Mouse (Mus musculus): Measurements from ENCODE around the gene Gm38100. TPM values are rescaled to one million over a fixed set of nuclear protein-coding genes. Genes with fewer than 3 reads are reported as not detected.

Gm38100 gene
- polyA plus RNA-seq, 1 experiment from 2014 or later = 0.11 TPM

DNA sequence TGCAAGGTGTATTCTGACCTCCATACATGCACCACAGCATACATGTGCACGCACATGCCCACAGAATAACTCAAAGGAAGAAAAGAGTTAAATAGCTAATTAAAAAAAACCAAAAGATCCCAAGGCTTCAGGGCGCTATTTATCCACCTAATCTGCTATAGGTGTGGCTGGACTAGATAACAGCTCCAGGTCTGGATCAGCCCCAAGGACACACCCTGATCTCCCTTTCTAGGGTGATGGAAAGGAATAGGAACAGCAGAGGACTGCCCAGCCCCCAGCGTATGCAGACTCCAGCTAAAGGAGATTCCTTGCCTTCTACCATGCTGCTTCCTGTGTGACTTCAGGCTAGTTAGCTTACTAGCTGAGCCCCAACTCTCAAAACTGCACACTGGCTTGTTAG, 8.1 kb upstream of the Gm38100 start:
- Histone ChIP-seq H3K4me1 (ENCODE audit: control insufficient read depth, insufficient read depth, low read length) (no peaks in the 10 kb centered on the region), H3K4me3 (ENCODE audit: low read depth, low read length) (no peak overlapping the region), H3K9ac (replicated peaks; ENCODE audit: low read length) (no peak overlapping the region), H3K4me2 (ENCODE audit: low read depth, low read length) (no peak overlapping the region), H3K27ac (replicated peaks; ENCODE audit: low read depth, low read length) (no peak overlapping the region), H3K36me3 (replicated peaks; ENCODE audit: control insufficient read depth, insufficient read depth, low read depth, low read length) (peaks cover 4% of the 10 kb centered on the region; the same call in 1 of the 2 replicates), H3K27me3 (ENCODE audit: control insufficient read depth, insufficient read depth, low read length) (no peaks in the 10 kb centered on the region), H3K9me3 (replicated peaks; ENCODE audit: control insufficient read depth, low read length) (no peaks in the 10 kb centered on the region)
- ATAC-seq (replicated peaks; ENCODE audit: insufficient number of reproducible peaks, low FRiP score, low TSS enrichment, low read depth) (no peak), DNase-seq (ENCODE audit: low spot score) (no peak)
- WGBS = 91% methylated on average over 3 of the region's 3 CpGs

DNA sequence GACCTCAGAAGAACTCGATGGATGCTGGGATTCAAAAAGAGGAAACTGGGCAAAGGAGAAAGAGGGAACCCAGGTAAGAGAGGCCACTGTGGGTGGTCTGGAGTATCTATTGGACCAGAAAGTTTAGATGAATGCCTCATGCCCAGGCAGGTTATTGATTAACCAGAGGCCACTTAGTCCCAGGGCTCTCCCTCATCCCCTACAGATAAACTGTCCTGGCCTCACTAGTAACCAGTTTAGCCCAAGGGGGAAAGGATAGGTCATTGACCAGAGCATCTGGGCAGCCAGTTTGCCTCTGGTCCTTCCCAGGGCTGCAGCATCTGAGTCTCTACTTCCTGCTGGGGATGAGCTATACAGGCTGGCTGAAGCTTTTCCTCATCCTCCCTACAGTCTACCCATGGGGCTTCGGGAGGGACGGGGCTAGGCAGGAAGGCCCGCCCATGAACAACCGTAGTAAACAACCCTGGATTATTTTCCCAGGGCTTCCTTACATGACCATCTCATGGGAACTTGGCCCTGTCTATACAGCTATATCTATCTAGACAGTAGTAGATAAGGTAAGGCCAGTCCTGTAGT, 6.3 kb upstream of the Gm38100 start:
- ATAC-seq (replicated peaks; ENCODE audit: insufficient number of reproducible peaks, low FRiP score, low TSS enrichment, low read depth) (no peak), DNase-seq (ENCODE audit: low spot score) (no peak)
- H3K4me1 ChIP-seq (ENCODE audit: control insufficient read depth, insufficient read depth, low read length) = no peaks in the 10 kb centered on the region
- H3K27me3 ChIP-seq (ENCODE audit: control insufficient read depth, insufficient read depth, low read length) = no peaks in the 10 kb centered on the region
- 0 out of 2 replicates have a peak, but pooled peaks cover 1% of the 10 kb centered on the region for H3K36me3 ChIP-seq (replicated peaks; ENCODE audit: control insufficient read depth, insufficient read depth, low read depth, low read length)
- no peak overlapping the region for H3K9ac ChIP-seq (replicated peaks; ENCODE audit: low read length)
- H3K9me3 ChIP-seq (replicated peaks; ENCODE audit: control insufficient read depth, low read length) = no peaks in the 10 kb centered on the region
- no peak overlapping the region for H3K4me3 ChIP-seq (ENCODE audit: low read depth, low read length)
- H3K4me2 ChIP-seq (ENCODE audit: low read depth, low read length) = no peak overlapping the region
- no peak overlapping the region for H3K27ac ChIP-seq (replicated peaks; ENCODE audit: low read depth, low read length)
- WGBS = 82% methylated on average over 5 of the region's 5 CpGs

DNA sequence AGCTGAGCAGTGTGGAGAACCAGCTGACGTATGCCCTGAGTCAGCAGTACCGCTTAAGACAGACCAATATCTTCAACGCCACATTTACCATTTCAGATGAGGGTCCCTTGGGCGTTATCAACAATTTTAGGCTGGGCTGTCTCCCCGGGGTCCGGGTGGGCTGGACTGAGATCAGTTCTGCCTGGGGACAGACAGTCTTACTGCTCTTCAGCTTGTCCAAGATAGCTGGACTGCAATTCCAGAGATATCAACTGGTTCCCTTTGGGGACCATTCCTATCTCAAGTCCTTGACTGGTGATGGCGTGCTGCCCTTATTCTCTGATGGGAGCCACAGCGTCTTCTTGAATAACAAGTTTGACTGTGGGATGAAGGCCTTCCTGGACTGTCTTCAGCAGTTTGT, 962 bp downstream of the Gm38100 start:
- ATAC-seq (replicated peaks; ENCODE audit: insufficient number of reproducible peaks, low FRiP score, low TSS enrichment, low read depth) (no peak), DNase-seq (ENCODE audit: low spot score) (no peak)
- H3K4me1 ChIP-seq (ENCODE audit: control insufficient read depth, insufficient read depth, low read length) = no peaks in the 10 kb centered on the region
- no peak overlapping the region for H3K9ac ChIP-seq (replicated peaks; ENCODE audit: low read length)
- H3K4me2 ChIP-seq (ENCODE audit: low read depth, low read length) = no peak overlapping the region
- no peaks in the 10 kb centered on the region for H3K36me3 ChIP-seq (replicated peaks; ENCODE audit: control insufficient read depth, insufficient read depth, low read depth, low read length)
- no peak overlapping the region for H3K4me3 ChIP-seq (ENCODE audit: low read depth, low read length)
- no peaks in the 10 kb centered on the region for H3K9me3 ChIP-seq (replicated peaks; ENCODE audit: control insufficient read depth, low read length)
- no peaks in the 10 kb centered on the region for H3K27me3 ChIP-seq (ENCODE audit: control insufficient read depth, insufficient read depth, low read length)
- WGBS = 90% methylated on average over 8 of the region's 8 CpGs
- H3K27ac ChIP-seq (replicated peaks; ENCODE audit: low read depth, low read length) = no peak overlapping the region

DNA sequence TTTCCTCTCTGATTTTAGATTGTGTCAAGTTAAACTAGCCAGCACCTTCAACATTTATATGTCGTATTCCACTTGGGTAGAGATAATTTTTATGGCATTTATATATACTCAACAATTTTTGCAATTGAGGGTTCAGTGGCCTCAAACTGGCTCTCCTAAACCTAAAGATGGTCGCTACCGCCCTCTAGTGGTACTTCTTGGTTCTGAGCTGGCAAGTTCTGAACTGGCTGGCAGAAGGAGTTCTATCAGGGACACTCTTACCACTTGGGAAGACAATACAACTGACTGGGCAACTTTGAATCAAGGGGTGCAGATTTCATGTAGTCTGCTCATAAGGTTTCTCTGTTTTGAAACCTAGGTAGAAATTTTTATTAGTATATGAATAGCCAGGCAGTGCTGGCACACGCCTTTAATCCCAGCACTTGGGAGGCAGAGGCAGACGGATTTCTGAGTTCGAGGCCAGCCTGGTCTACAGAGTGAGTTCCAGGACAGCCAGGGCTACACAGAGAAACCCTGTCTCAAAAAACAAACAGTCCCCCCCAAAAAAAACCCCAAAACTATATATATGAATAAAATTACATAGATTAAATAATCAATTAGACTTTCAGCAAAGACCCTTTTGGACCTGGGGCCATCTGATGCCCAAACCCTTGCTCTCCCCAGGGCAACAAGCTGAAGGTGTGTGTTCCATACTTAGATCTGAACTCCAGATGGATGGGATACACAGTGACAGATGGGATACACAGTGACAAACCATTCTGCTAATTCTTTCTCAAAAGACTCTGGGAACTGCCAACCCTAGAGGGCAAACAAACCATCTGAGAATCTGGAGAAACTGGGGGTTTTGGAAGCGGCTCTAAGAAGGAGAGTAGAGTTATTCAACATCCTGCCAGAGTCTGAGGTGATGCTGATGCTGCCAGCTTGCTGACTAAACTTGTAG, 4.0 kb downstream of the Gm38100 start:
- H3K9me3 ChIP-seq (replicated peaks; ENCODE audit: control insufficient read depth, low read length) = no peaks in the 10 kb centered on the region

DNA sequence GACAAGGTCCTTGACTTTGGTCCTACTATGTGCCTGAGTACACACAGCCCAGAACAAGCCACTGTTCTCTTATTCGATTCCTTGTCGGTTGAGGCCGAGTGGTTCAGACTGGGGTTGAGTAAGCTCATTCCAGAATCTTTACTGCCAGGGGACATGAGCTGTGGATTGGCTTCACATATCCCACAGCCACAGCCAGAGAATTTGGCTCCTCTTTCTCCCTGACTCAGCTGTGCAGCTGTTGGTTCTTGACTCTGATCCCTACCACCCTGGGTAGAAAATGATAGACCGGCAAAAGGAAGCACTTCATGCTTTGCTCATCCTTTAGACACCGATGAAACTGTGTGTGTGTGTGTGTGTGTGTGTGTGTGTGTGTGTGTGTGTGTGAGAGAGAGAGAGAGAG, 11.3 kb downstream of the Gm38100 start:
- H3K9me3 ChIP-seq (replicated peaks; ENCODE audit: control insufficient read depth, low read length) = no peaks in the 10 kb centered on the region
- WGBS = 87% methylated on average over 5 of the region's 5 CpGs
- H3K4me1 ChIP-seq (ENCODE audit: control insufficient read depth, insufficient read depth, low read length) = no peaks in the 10 kb centered on the region
- no peak overlapping the region for H3K4me3 ChIP-seq (ENCODE audit: low read depth, low read length)
- no peak for DNase-seq (ENCODE audit: low spot score)
- H3K27ac ChIP-seq (replicated peaks; ENCODE audit: low read depth, low read length) = no peak overlapping the region
- no peak overlapping the region for H3K4me2 ChIP-seq (ENCODE audit: low read depth, low read length)
- no peak overlapping the region for H3K9ac ChIP-seq (replicated peaks; ENCODE audit: low read length)
- no peaks in the 10 kb centered on the region for H3K27me3 ChIP-seq (ENCODE audit: control insufficient read depth, insufficient read depth, low read length)
- no peaks in the 10 kb centered on the region for H3K36me3 ChIP-seq (replicated peaks; ENCODE audit: control insufficient read depth, insufficient read depth, low read depth, low read length)
- no peak for ATAC-seq (replicated peaks; ENCODE audit: insufficient number of reproducible peaks, low FRiP score, low TSS enrichment, low read depth)

More for the DNA sequence above, 4.0 kb downstream of the Gm38100 start:
- Histone ChIP-seq H3K9ac (replicated peaks; ENCODE audit: low read length) (no peak overlapping the region), H3K27ac (replicated peaks; ENCODE audit: low read depth, low read length) (no peak overlapping the region), H3K4me3 (ENCODE audit: low read depth, low read length) (no peak overlapping the region), H3K27me3 (ENCODE audit: control insufficient read depth, insufficient read depth, low read length) (no peaks in the 10 kb centered on the region), H3K4me1 (ENCODE audit: control insufficient read depth, insufficient read depth, low read length) (no peaks in the 10 kb centered on the region), H3K4me2 (ENCODE audit: low read depth, low read length) (no peak overlapping the region), H3K36me3 (replicated peaks; ENCODE audit: control insufficient read depth, insufficient read depth, low read depth, low read length) (no peaks in the 10 kb centered on the region)
- WGBS = 56% methylated on average over 7 of the region's 7 CpGs
- ATAC-seq (replicated peaks; ENCODE audit: insufficient number of reproducible peaks, low FRiP score, low TSS enrichment, low read depth) (no peak), DNase-seq (ENCODE audit: low spot score) (peak; percentile 82)

DNA sequence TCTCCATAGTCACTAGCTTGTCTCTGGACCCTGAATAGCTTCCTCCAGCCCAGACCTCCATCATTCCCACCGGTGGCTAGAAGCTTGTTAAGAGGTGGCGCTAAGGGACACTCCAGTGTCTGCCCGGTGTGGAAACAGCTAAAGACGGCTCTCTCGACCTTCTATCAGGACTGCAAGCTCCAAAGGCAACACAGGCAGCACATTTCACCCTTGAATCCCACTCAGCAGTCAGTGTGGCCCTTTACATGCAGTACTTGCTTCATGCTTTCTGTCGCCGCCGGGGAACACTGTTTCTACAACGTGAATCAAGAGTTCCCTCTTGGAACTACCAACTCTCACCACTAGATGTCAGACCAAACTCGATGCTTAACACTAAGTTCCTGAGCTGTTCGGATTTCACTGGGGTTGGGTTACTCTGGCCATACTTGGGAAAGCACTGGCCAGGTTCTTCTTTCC, 16.2 kb downstream of the Gm38100 start:
- Histone ChIP-seq H3K27ac (replicated peaks; ENCODE audit: low read depth, low read length) (no peak overlapping the region), H3K4me1 (ENCODE audit: control insufficient read depth, insufficient read depth, low read length) (no peaks in the 10 kb centered on the region), H3K9ac (replicated peaks; ENCODE audit: low read length) (0 out of 2 replicates have a peak overlapping the region, but pooled peaks have one; percentile 28), H3K27me3 (ENCODE audit: control insufficient read depth, insufficient read depth, low read length) (no peaks in the 10 kb centered on the region), H3K4me2 (ENCODE audit: low read depth, low read length) (0 out of 2 replicates have a peak overlapping the region, but pooled peaks have one; percentile 21), H3K4me3 (ENCODE audit: low read depth, low read length) (no peak overlapping the region), H3K36me3 (replicated peaks; ENCODE audit: control insufficient read depth, insufficient read depth, low read depth, low read length) (no peaks in the 10 kb centered on the region), H3K9me3 (replicated peaks; ENCODE audit: control insufficient read depth, low read length) (no peaks in the 10 kb centered on the region)
- DNase-seq (ENCODE audit: low spot score) = peak; percentile 94
- peak; percentile 71 for ATAC-seq (replicated peaks; ENCODE audit: insufficient number of reproducible peaks, low FRiP score, low TSS enrichment, low read depth)
- WGBS = 12% methylated on average over 11 of the region's 11 CpGs

DNA sequence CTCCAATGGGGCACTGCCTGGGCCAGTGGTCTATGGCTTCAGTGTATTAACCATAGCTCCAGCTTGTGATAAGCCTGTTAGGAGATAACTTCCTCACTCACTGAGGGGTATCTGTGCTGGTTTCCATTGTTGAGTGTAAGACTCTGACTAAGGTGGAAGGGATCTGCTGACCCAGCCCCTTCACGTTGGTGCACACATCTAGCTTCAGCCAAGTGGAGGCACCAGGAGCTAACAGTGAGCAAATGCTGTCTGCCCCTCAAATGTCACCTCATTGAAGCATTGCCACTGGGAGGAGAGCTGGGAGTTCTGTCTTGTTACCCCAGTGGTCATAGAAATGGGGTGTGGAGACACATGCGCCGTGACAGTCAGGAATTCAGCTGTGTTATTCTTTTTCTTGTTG, 18.6 kb downstream of the Gm38100 start:
- H3K4me2 ChIP-seq (ENCODE audit: low read depth, low read length) = no peak overlapping the region
- H3K9ac ChIP-seq (replicated peaks; ENCODE audit: low read length) = no peak overlapping the region
- H3K4me1 ChIP-seq (ENCODE audit: control insufficient read depth, insufficient read depth, low read length) = no peaks in the 10 kb centered on the region
- ATAC-seq (replicated peaks; ENCODE audit: insufficient number of reproducible peaks, low FRiP score, low TSS enrichment, low read depth) (no peak), DNase-seq (ENCODE audit: low spot score) (no peak)
- H3K4me3 ChIP-seq (ENCODE audit: low read depth, low read length) = no peak overlapping the region
- H3K27me3 ChIP-seq (ENCODE audit: control insufficient read depth, insufficient read depth, low read length) = no peaks in the 10 kb centered on the region
- H3K36me3 ChIP-seq (replicated peaks; ENCODE audit: control insufficient read depth, insufficient read depth, low read depth, low read length) = no peaks in the 10 kb centered on the region
- WGBS = 84% methylated on average over 3 of the region's 3 CpGs
- H3K27ac ChIP-seq (replicated peaks; ENCODE audit: low read depth, low read length) = no peak overlapping the region
- no peaks in the 10 kb centered on the region for H3K9me3 ChIP-seq (replicated peaks; ENCODE audit: control insufficient read depth, low read length)

DNA sequence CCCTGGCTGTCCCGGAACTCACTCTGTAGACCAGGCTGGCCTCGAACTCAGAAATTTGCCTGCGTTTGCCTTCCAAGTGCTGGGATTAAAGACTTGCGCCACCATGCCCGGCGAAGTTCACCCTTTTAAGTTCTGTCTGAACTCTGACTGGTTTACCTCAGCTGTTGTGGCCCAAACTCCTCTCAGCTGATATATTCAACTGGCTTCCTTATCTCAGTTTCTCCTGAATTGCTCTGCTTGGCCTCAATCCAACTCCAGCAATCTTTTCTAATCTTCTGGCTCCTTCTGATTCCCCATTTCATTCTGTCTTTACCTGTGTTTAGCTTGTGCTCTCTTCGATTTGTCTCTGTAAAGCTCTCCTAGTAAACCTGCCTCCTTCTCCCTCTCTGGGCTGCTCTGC, 23.0 kb downstream of the Gm38100 start:
- H3K27ac ChIP-seq (replicated peaks; ENCODE audit: low read depth, low read length) = no peak overlapping the region
- H3K4me3 ChIP-seq (ENCODE audit: low read depth, low read length) = no peak overlapping the region
- no peak overlapping the region for H3K9ac ChIP-seq (replicated peaks; ENCODE audit: low read length)
- H3K4me2 ChIP-seq (ENCODE audit: low read depth, low read length) = no peak overlapping the region
- no peaks in the 10 kb centered on the region for H3K9me3 ChIP-seq (replicated peaks; ENCODE audit: control insufficient read depth, low read length)
- ATAC-seq (replicated peaks; ENCODE audit: insufficient number of reproducible peaks, low FRiP score, low TSS enrichment, low read depth) = no peak
- H3K27me3 ChIP-seq (ENCODE audit: control insufficient read depth, insufficient read depth, low read length) = no peaks in the 10 kb centered on the region
- no peaks in the 10 kb centered on the region for H3K36me3 ChIP-seq (replicated peaks; ENCODE audit: control insufficient read depth, insufficient read depth, low read depth, low read length)
- 92% methylated on average over 7 of the region's 7 CpGs for WGBS
- no peaks in the 10 kb centered on the region for H3K4me1 ChIP-seq (ENCODE audit: control insufficient read depth, insufficient read depth, low read length)
- DNase-seq (ENCODE audit: low spot score) = no peak
